Mouse (Mus musculus): Measurements from ENCODE around the gene Dgkq. TPM values are rescaled to one million over a fixed set of nuclear protein-coding genes. Genes with fewer than 3 reads are reported as not detected.

Gene Dgkq
- polyA plus RNA-seq (2015; fragmentation: Nextera tagmentation; extraction: Ambion mirVana) = 10.7 and 11.7 TPM in 2 replicates

- peaks cover 10% of the 10 kb centered on the region; the same call in 1 of the 2 replicates for H3K36me3 ChIP-seq
- ATAC-seq (ENCODE audit: borderline replicate concordance, extremely low read depth, low FRiP score, low TSS enrichment) = peak; percentile 81
- WGBS = 4% methylated on average over 43 of the region's 43 CpGs
- peak within 1 kb of the TSS; percentile 81 for H3K4me2 ChIP-seq
- H3K27ac ChIP-seq = peak within 1 kb of the TSS; percentile 82
- no peaks in the 10 kb centered on the region for H3K9me3 ChIP-seq
- H3K9ac ChIP-seq = peak within 1 kb of the TSS; percentile 72
- peaks cover 18% of the 10 kb centered on the region for H3K4me1 ChIP-seq
- no peaks in the 10 kb centered on the region for H3K27me3 ChIP-seq
- H3K4me3 ChIP-seq = peak within 1 kb of the TSS; percentile 58
These were observed at the start of gene Dgkq for GRCm38 (mm10) chr5:108668977-108669936. Gene Dgkq, minus strand, starts transcription at chr5:108669672.

- H3K27ac ChIP-seq = no peak overlapping the region
- no peak overlapping the region for H3K4me2 ChIP-seq
- no peaks in the 10 kb centered on the region for H3K9me3 ChIP-seq
- H3K9ac ChIP-seq = no peak overlapping the region
- H3K36me3 ChIP-seq = no peaks in the 10 kb centered on the region
- H3K4me3 ChIP-seq = no peak overlapping the region
- no peak for ATAC-seq (ENCODE audit: borderline replicate concordance, extremely low read depth, low FRiP score, low TSS enrichment)
- WGBS = 44% methylated on average over 4 of the region's 4 CpGs
- no peaks in the 10 kb centered on the region for H3K27me3 ChIP-seq
- H3K4me1 ChIP-seq = peaks cover 7% of the 10 kb centered on the region
These were observed 48.6 kb upstream of the Dgkq start for GRCm38 (mm10) chr5:108718051-108718450.

GRCm38 (mm10) chr5:108715974-108716373 is 46.5 kb upstream of the Dgkq start:
- no peaks in the 10 kb centered on the region for H3K9me3 ChIP-seq
- 68% methylated on average over 1 of the region's 1 CpGs for WGBS
- H3K4me3 ChIP-seq = no peak overlapping the region
- no peaks in the 10 kb centered on the region for H3K36me3 ChIP-seq
- H3K4me1 ChIP-seq = peaks cover 7% of the 10 kb centered on the region
- H3K4me2 ChIP-seq = no peak overlapping the region
- ATAC-seq (ENCODE audit: borderline replicate concordance, extremely low read depth, low FRiP score, low TSS enrichment) = no peak
- no peaks in the 10 kb centered on the region for H3K27me3 ChIP-seq
- H3K27ac ChIP-seq = no peak overlapping the region
- no peak overlapping the region for H3K9ac ChIP-seq

GRCm38 (mm10) chr5:108714149-108714548 is 44.7 kb upstream of the Dgkq start:
- peak; percentile 43 for ATAC-seq (ENCODE audit: borderline replicate concordance, extremely low read depth, low FRiP score, low TSS enrichment)
- H3K27ac ChIP-seq = peak overlapping the region; percentile 48

DNA sequence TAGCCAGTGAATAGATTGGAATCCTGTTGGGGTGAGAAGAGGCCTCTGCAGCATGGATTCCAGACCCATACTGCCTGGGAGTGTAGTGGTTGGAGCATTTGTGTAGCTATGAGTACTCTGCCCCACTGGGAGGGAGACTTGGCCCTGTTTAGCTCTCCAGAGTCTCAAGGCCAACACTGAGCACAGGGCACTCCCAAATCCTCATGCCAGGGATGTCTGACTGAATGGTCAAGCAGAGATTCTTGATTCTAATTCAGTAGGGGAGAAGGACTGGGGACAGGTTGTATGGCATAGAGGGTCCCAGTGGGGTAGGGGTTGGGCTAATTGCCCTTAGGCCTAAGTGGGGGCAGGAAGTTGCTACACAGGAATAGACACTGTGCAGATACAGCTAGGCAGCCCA is 44.2 kb upstream of the Dgkq start:
- H3K27me3 ChIP-seq = no peaks in the 10 kb centered on the region
- no peaks in the 10 kb centered on the region for H3K36me3 ChIP-seq
- ATAC-seq (ENCODE audit: borderline replicate concordance, extremely low read depth, low FRiP score, low TSS enrichment) = no peak
- no peak overlapping the region for H3K4me3 ChIP-seq
- H3K27ac ChIP-seq = peak overlapping the region; percentile 48
- peaks cover 7% of the 10 kb centered on the region for H3K4me1 ChIP-seq
- H3K9ac ChIP-seq = no peak overlapping the region
- no peak overlapping the region for H3K4me2 ChIP-seq
- H3K9me3 ChIP-seq = no peaks in the 10 kb centered on the region

More at GRCm38 (mm10) chr5:108714149-108714548, 44.7 kb upstream of the Dgkq start:
- 41% methylated on average over 6 of the region's 6 CpGs for WGBS
- Histone ChIP-seq H3K27me3 (no peaks in the 10 kb centered on the region), H3K36me3 (no peaks in the 10 kb centered on the region), H3K9me3 (no peaks in the 10 kb centered on the region), H3K9ac (no peak overlapping the region), H3K4me3 (no peak overlapping the region), H3K4me2 (no peak overlapping the region), H3K4me1 (peaks cover 7% of the 10 kb centered on the region)

GRCm38 (mm10) chr5:108713096-108713495 is 43.6 kb upstream of the Dgkq start:
- ATAC-seq (ENCODE audit: borderline replicate concordance, extremely low read depth, low FRiP score, low TSS enrichment) = no peak
- Histone ChIP-seq H3K36me3 (no peaks in the 10 kb centered on the region), H3K9me3 (no peaks in the 10 kb centered on the region), H3K27ac (no peak overlapping the region), H3K4me1 (peaks cover 7% of the 10 kb centered on the region), H3K4me3 (no peak overlapping the region), H3K4me2 (no peak overlapping the region), H3K9ac (no peak overlapping the region), H3K27me3 (no peaks in the 10 kb centered on the region)
- WGBS = 75% methylated on average over 2 of the region's 2 CpGs

DNA sequence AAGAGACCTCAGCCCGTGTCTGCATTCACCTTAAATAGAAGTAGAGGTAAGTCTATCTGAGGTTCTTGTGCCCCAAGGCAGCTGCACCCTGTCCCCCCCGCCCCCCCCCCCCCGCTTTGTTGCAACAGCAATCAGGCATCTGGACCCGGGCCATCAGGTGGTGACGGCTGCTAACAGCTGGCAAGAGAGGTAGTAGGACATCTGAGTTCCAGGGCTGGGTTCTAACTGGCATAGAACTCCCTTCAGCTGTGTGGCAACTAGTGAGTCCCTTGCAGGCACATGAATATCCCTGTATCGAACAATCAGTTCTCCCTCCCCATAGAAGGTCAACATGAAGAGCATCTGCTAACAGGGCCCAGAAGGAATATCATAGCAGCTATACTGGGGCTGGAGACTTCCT is 42.5 kb upstream of the Dgkq start:
- Histone ChIP-seq H3K4me3 (no peak overlapping the region), H3K27me3 (no peaks in the 10 kb centered on the region), H3K4me1 (peaks cover 7% of the 10 kb centered on the region), H3K9ac (no peak overlapping the region), H3K9me3 (no peaks in the 10 kb centered on the region), H3K36me3 (peaks cover 9% of the 10 kb centered on the region; the same call in 1 of the 2 replicates), H3K4me2 (no peak overlapping the region), H3K27ac (no peak overlapping the region)
- ATAC-seq (ENCODE audit: borderline replicate concordance, extremely low read depth, low FRiP score, low TSS enrichment) = no peak
- WGBS = 69% methylated on average over 6 of the region's 6 CpGs

GRCm38 (mm10) chr5:108708981-108709731 is 39.7 kb upstream of the Dgkq start:
- Histone ChIP-seq H3K4me3 (no peak overlapping the region), H3K36me3 (peaks cover 35% of the 10 kb centered on the region), H3K9ac (no peak overlapping the region), H3K4me2 (no peak overlapping the region), H3K27me3 (no peaks in the 10 kb centered on the region), H3K27ac (no peak overlapping the region), H3K9me3 (no peaks in the 10 kb centered on the region), H3K4me1 (peaks cover 5% of the 10 kb centered on the region)
- ATAC-seq (ENCODE audit: borderline replicate concordance, extremely low read depth, low FRiP score, low TSS enrichment) = 0 out of 2 replicates have a peak, but pooled peaks have one; percentile 35
- 40% methylated on average over 6 of the region's 6 CpGs for WGBS

- 86% methylated on average over 1 of the region's 1 CpGs for WGBS
- Histone ChIP-seq H3K27ac (no peak overlapping the region), H3K4me3 (no peak overlapping the region), H3K9ac (no peak overlapping the region), H3K4me2 (no peak overlapping the region), H3K36me3 (peaks cover 35% of the 10 kb centered on the region), H3K9me3 (no peaks in the 10 kb centered on the region), H3K4me1 (peaks cover 7% of the 10 kb centered on the region), H3K27me3 (no peaks in the 10 kb centered on the region)
- ATAC-seq (ENCODE audit: borderline replicate concordance, extremely low read depth, low FRiP score, low TSS enrichment) = no peak
These were observed 38.9 kb upstream of the Dgkq start for GRCm38 (mm10) chr5:108708419-108708818.

DNA sequence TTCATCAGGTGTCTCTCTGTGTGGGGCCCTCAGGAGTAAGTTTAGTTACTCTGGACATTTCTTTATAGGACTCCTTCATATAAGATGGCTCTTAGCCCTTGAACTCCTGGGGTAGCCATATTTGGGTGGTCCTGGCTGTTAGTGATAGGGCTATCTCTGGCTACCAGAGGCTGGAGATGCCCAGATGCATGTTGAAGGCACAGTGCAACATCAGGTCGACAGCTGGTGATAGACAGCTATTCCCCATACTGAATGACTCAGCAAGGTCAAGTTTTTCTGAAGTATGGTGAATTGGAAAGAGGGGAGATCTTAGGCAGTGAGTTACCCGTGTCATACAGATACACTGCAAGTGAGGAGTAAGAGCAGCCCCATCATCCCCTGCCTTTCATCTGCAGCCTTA is 38.3 kb upstream of the Dgkq start:
- 80% methylated on average over 2 of the region's 2 CpGs for WGBS
- H3K4me2 ChIP-seq = no peak overlapping the region
- no peak for ATAC-seq (ENCODE audit: borderline replicate concordance, extremely low read depth, low FRiP score, low TSS enrichment)

GRCm38 (mm10) chr5:108703754-108704626 is 34.5 kb upstream of the Dgkq start:
- H3K4me2 ChIP-seq = no peak overlapping the region
- no peaks in the 10 kb centered on the region for H3K27me3 ChIP-seq
- no peak overlapping the region for H3K9ac ChIP-seq
- no peak overlapping the region for H3K27ac ChIP-seq
- peaks cover 35% of the 10 kb centered on the region for H3K36me3 ChIP-seq
- H3K9me3 ChIP-seq = no peaks in the 10 kb centered on the region
- 61% methylated on average over 12 of the region's 12 CpGs for WGBS
- peaks cover 32% of the 10 kb centered on the region for H3K4me1 ChIP-seq
- H3K4me3 ChIP-seq = no peak overlapping the region
- ATAC-seq (ENCODE audit: borderline replicate concordance, extremely low read depth, low FRiP score, low TSS enrichment) = no peak; the same call in 1 of the 2 replicates

More for the DNA sequence above, 38.3 kb upstream of the Dgkq start:
- Histone ChIP-seq H3K9me3 (no peaks in the 10 kb centered on the region), H3K27me3 (no peaks in the 10 kb centered on the region), H3K4me3 (no peak overlapping the region), H3K9ac (no peak overlapping the region), H3K27ac (no peak overlapping the region), H3K4me1 (peaks cover 8% of the 10 kb centered on the region), H3K36me3 (peaks cover 35% of the 10 kb centered on the region)
